Mouse (Mus musculus) lung, postnatal 0 days (tissue): ENCODE results near the gene Il23a.

Experiments used
- CTCF ChIP-seq: IDR thresholded peaks from 2 replicates; pipeline ENCODE4 v1.5.1; 2016; ENCODE audit warnings: antibody characterized with exemption, mild to moderate bottlenecking
- EP300 ChIP-seq: IDR thresholded peaks from 2 replicates; pipeline ENCODE4 v1.6.1; 2016; ENCODE audit warnings: antibody characterized with exemption, mild to moderate bottlenecking, control low read depth

DNA sequence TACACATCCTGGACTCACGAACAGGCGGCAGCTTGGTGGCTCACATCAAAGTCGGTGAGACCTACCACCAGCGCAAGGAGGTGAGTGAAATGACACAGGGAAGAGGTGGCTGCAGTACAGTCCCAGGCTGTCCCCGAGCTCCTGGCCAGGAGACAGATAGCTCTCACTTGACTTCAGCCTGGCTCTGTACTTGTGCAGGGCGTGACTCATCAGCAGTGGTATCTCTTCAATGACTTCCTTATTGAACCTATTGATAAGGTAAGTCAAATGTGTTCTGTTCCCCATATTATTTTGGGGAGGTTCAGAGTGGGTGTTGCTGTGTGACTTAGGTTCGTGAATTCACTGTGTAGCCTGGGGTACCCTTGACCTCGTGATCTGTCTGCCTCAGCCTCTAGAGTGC lies 17.0 kb upstream of the Il23a start:
- no peak for TF ChIP-seq CTCF
- TF ChIP-seq EP300 = no peak
